Mouse (Mus musculus) forebrain, postnatal 0 days (tissue): Measurements from ENCODE around the gene Hsd11b2. TPM values are rescaled to one million over a fixed set of nuclear protein-coding genes. Genes with fewer than 3 reads are reported as not detected.

Experiments used
- ATAC-seq: fragments of 200-750 bp; cut with Nextera tagmentation; 2 replicates; pipeline ENCODE4 v1.8.0; 2017; ENCODE audit warnings: mild to moderate bottlenecking, moderate library complexity
- DNase-seq: peaks from one replicate; pipeline ENCODE4 v3.0.0-alpha.2; 2015
- H3K27ac ChIP-seq: fragments of 300-500 bp; sonication (generic); 2 replicates; pipeline ENCODE4 v1.5.1; 2014; ENCODE audit warnings: low read depth, mild to moderate bottlenecking, antibody characterized with exemption, low read length, moderate library complexity, mixed read lengths
- H3K27me3 ChIP-seq: fragments of 300-500 bp; sonication (generic); 2 replicates; pipeline ENCODE4 v1.6.1; 2014; ENCODE audit warnings: mild to moderate bottlenecking, low read length, mixed read lengths; ENCODE audit not compliant: insufficient read depth
- H3K36me3 ChIP-seq: fragments of 300-500 bp; sonication (generic); 2 replicates; pipeline ENCODE4 v1.6.1; 2014; ENCODE audit warnings: mild to moderate bottlenecking, moderate library complexity; ENCODE audit not compliant: insufficient read depth
- H3K4me1 ChIP-seq: fragments of 300-500 bp; sonication (generic); 2 replicates; pipeline ENCODE4 v1.6.1; 2014; ENCODE audit warnings: antibody characterized with exemption; ENCODE audit not compliant: insufficient read depth
- H3K4me2 ChIP-seq: fragments of 300-500 bp; sonication (generic); 2 replicates; pipeline ENCODE4 v1.6.1; 2014; ENCODE audit warnings: low read depth, mild to moderate bottlenecking, moderate library complexity
- H3K4me3 ChIP-seq: fragments of 300-500 bp; sonication (generic); 2 replicates; pipeline ENCODE4 v1.5.1; 2014; ENCODE audit warnings: low read depth, low read length, mixed read lengths
- H3K9ac ChIP-seq: fragments of 300-500 bp; sonication (generic); 2 replicates; pipeline ENCODE4 v1.6.1; 2014; ENCODE audit warnings: mild to moderate bottlenecking
- H3K9me3 ChIP-seq: fragments of 300-500 bp; sonication (generic); 2 replicates; pipeline ENCODE4 v1.6.1; 2016; ENCODE audit warnings: low read length
- CTCF ChIP-seq: sonication (generic); IDR thresholded peaks from 2 replicates; pipeline ENCODE4 v1.5.1; 2016; ENCODE audit warnings: antibody characterized with exemption, control low read depth, low read depth
- WGBS: fragments of 180-500 bp; shearing (Covaris S2); extraction: QIAGEN DNeasy Blood & Tissue Kit; methylation state at CpG from one replicate; pipeline ENCODE4 v1.1.7; 2014; 5-methylcytosine and 5-hydroxymethylcytosine counted together
- polyA plus RNA-seq: library from polyadenylated mRNA; unstranded; fragments of >200 nt; fragmentation: Nextera tagmentation; extraction: Ambion mirVana; gene quantifications from 2 replicates; pipeline ENCODE4 v1.2.1, GENCODE M21; 2015
- total RNA-seq: library from RNA; depleted of rRNA; stranded (reverse); fragments of >200 nt; gene quantifications from 2 replicates; pipeline ENCODE4 v1.2.3, GENCODE M21; 2014

Gene Hsd11b2
- total and polyA plus RNA-seq, 2 experiments from 2014 or later = 0.52 to 2.6 TPM

DNA sequence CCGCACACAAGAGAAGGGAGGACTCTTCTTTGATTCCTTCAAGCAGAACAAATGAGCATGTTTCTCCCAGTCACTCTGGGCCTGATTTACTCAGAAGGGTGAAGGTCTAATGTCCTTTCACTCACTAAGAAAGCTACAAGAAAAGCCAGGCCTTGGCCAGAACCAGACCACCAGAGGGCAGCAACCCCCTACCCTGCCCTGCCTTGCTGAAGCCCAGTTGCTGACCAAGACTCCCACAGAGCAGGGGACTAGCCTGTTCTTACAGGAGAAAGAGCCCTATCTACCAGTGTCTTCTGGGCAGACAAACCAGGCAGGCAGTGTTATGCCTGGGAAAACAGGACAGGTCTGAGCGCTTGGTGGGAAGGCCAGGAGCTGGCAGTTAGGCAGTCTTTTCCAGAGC, 34.2 kb upstream of the Hsd11b2 start:
- 28% methylated on average over 2 of the region's 2 CpGs for WGBS
- ATAC-seq = 0 out of 2 replicates have a peak, but pooled peaks have one; percentile 23
- H3K36me3 ChIP-seq = 0 out of 2 replicates have a peak, but pooled peaks cover 3% of the 10 kb centered on the region
- H3K4me2 ChIP-seq = no peak overlapping the region
- no peak overlapping the region for H3K9ac ChIP-seq
- TF ChIP-seq CTCF = peak; percentile 62
- no peaks in the 10 kb centered on the region for H3K4me1 ChIP-seq
- no peak overlapping the region for H3K4me3 ChIP-seq
- DNase-seq = no peak
- no peak overlapping the region for H3K27ac ChIP-seq
- H3K27me3 ChIP-seq = no peaks in the 10 kb centered on the region
- H3K9me3 ChIP-seq = no peaks in the 10 kb centered on the region

DNA sequence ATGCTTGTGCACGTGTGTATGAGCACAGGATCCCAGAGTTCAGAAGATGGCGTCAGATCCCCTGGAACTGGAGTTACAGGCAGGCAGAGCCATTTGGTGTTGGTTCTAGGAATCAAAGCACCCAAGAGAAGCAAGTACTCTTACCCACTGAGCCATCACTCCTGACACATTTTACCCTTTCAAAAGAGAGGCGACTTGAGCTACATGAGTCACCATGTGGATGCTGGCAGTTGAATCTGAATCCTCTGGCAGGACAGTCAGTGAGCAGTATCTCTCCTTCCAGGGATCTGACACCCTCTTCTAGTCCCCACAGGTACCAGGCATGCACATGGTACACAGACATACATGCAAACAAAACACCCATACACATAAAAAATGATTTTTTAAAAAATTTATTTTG, 30.5 kb upstream of the Hsd11b2 start:
- DNase-seq = no peak
- H3K4me1 ChIP-seq = no peaks in the 10 kb centered on the region
- no peak overlapping the region for H3K27ac ChIP-seq
- no peaks in the 10 kb centered on the region for H3K9me3 ChIP-seq
- no peak for TF ChIP-seq CTCF
- no peak overlapping the region for H3K9ac ChIP-seq
- no peaks in the 10 kb centered on the region for H3K27me3 ChIP-seq
- no peak overlapping the region for H3K4me3 ChIP-seq
- no peak for ATAC-seq
- WGBS = 79% methylated on average over 3 of the region's 3 CpGs
- no peak overlapping the region for H3K4me2 ChIP-seq
- H3K36me3 ChIP-seq = no peaks in the 10 kb centered on the region

DNA sequence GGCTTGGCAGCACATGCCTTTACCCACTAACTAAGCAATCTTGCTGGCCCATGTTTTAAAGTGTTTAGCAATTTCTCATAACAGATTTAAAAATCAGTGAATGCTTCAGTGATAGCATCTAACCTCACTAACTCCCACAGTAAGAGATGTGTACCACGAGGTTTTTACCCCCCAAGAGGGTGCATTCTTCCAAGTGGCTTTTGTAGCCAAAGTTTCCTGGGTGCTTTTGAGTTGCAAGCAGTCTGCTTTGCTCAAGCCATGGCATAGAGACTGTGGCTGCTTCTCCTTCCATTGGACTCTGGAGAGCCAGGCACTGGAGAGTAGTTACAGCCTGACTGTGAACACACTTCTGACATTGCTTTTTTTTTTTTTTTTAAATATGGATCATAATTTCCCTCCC, 29.3 kb upstream of the Hsd11b2 start:
- TF ChIP-seq CTCF = no peak
- H3K9me3 ChIP-seq = no peaks in the 10 kb centered on the region

DNA sequence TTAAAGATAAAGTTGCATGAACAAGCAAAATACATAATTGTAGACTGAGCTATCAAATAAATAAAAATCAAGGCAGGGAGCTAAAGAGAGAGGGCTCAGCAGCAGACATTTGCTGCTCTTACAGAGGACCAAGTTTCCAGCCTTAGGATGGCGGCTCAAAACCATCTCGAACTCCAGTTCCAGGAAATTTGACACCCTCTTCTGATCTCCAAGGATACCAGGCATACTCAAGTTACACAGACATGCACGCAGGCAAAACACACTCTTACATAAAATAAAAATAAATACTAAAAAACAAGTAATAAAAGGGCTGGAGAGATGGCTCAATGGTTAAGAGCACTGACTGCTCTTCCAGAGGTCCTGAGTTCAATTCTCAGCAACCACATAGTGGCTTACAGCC, 25.1 kb upstream of the Hsd11b2 start:
- Histone ChIP-seq H3K9ac (no peak overlapping the region), H3K36me3 (no peaks in the 10 kb centered on the region), H3K27ac (no peak overlapping the region), H3K9me3 (no peaks in the 10 kb centered on the region), H3K4me2 (no peak overlapping the region), H3K4me3 (no peak overlapping the region), H3K4me1 (peaks cover 16% of the 10 kb centered on the region), H3K27me3 (no peaks in the 10 kb centered on the region)
- TF ChIP-seq CTCF = no peak
- DNase-seq (no peak), ATAC-seq (no peak)
- WGBS = 56% methylated on average over 3 of the region's 3 CpGs

More for the DNA sequence above, 29.3 kb upstream of the Hsd11b2 start:
- DNase-seq (no peak), ATAC-seq (no peak)
- Histone ChIP-seq H3K36me3 (no peaks in the 10 kb centered on the region), H3K9ac (no peak overlapping the region), H3K4me1 (no peaks in the 10 kb centered on the region), H3K27me3 (no peaks in the 10 kb centered on the region), H3K4me2 (no peak overlapping the region), H3K27ac (no peak overlapping the region), H3K4me3 (no peak overlapping the region)
- WGBS = 45% methylated on average over 1 of the region's 1 CpGs

DNA sequence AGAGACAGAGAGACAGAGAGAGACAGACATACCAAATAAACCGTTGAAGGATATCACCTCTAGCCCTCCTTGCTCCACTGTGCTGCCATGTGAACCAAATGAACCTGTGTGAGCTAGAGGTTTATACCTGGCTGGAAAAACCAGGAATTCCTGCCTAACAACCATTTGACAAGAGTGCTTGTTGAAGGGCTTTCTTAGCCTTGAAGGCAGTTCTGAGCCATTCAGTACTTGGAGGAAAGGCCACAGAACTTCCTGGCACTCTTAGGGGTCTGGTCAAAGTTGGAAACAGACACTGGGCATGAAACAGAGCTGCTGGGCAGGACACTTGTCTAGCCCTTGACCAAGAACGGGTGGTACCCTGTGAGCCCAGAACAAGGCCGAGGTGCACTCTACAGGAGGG, 24.0 kb upstream of the Hsd11b2 start:
- TF ChIP-seq CTCF = no peak
- Histone ChIP-seq H3K4me1 (peaks cover 16% of the 10 kb centered on the region), H3K27ac (no peak overlapping the region), H3K4me2 (no peak overlapping the region), H3K9me3 (no peaks in the 10 kb centered on the region), H3K4me3 (no peak overlapping the region), H3K9ac (no peak overlapping the region), H3K36me3 (no peaks in the 10 kb centered on the region), H3K27me3 (no peaks in the 10 kb centered on the region)
- no peak for DNase-seq
- 84% methylated on average over 3 of the region's 3 CpGs for WGBS
- ATAC-seq = no peak

DNA sequence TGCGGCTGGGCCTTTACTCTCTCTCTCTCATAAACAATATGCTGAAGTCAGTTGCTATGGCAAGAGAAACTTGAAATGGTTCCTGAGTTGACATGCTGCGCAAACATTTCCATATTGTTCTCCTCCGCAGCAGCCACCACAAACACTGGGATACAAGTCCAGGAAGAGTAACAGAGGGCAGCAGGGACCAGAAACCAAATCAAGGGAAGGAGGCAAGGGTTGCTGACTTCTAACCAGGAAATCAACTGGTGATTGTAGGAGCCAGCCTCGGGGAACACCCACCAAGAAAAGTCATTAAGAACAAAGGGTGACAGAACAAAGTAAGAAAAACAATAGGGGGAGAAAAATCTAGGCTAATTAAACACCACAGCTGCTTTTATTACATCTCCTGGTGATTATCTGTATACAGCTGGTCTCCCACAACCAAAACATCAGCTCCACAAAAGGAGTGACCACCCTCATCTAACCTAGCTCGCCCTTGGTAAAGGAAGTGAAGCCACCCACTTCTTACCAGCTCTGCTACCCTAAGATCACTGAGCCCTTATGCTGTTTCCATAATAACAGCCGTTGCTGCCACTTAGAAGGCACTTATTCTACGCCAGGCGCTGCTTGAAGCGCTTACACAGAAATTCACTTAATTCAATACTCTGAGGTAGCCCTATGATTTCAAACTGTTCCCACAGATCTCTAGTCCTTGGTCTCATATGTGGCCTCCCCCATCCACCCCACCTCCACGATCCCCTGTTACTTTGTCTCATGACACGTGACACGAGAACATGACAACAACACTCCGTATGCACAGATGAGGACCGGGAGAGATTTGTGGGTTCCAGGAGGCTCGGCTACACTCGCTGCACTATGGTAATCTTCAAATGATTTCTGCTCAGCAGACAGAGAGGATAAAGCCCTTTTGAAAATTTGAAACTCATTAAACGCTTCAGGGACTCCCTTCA, 22.9 kb upstream of the Hsd11b2 start:
- Histone ChIP-seq H3K4me3 (peak overlapping the region; percentile 57), H3K36me3 (no peaks in the 10 kb centered on the region), H3K9ac (peak overlapping the region; percentile 76), H3K4me1 (peaks cover 16% of the 10 kb centered on the region), H3K27ac (no peak overlapping the region), H3K9me3 (no peaks in the 10 kb centered on the region), H3K4me2 (peak overlapping the region; percentile 98), H3K27me3 (no peaks in the 10 kb centered on the region)
- TF ChIP-seq CTCF = no peak
- WGBS = 18% methylated on average over 17 of the region's 17 CpGs
- DNase-seq (peak; percentile 19), ATAC-seq (peak; percentile 44)

DNA sequence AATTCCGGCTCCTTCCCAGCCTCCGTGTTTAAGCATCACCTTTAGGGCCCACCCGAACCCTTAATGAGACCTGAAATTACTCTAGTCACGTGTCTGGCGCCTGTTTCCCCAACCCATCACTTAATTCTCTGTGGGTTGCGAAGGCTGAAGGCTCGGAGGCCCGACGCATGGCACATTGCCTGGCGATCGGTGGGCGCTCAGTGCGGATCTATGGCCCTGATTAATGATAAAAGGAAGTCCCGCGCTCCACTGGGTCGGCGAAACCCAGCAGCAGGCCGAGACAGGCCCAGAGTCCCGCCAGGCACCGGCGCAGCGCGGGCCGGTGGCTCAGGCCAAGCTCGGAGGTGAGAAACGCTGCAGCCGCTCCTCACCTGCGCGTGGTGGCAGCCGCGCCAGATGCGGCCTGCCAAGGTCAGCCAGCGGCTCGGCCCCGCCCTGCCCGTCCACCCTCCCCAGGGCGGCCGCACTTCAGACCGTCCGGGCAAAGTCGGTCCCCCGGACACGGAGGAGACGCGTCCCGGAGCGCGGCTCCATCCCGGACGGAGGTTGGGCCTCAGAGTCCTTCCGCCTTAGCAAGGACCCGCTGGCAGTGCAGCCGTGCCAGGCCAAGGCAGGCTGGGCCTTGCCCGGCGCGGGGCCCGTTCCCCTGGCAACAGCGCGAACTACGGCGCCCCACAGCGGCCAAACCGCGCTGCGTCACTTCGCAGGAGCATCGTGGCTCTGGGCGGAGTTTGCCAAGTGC, 21.9 kb upstream of the Hsd11b2 start, which contains the start of gene Zdhhc1:
Gene Zdhhc1, minus strand, starts transcription at position 464 of the 742 bp plus-strand sequence.
- peak; percentile 90 for ATAC-seq
- Histone ChIP-seq H3K4me3 (peak within 1 kb of the TSS; percentile 57), H3K27ac (peak within 1 kb of the TSS; percentile 69), H3K27me3 (no peaks in the 10 kb centered on the region), H3K4me2 (peak within 1 kb of the TSS; percentile 98), H3K9ac (peak within 1 kb of the TSS; percentile 76), H3K4me1 (peaks cover 16% of the 10 kb centered on the region), H3K36me3 (no peaks in the 10 kb centered on the region), H3K9me3 (no peaks in the 10 kb centered on the region)
- DNase-seq = peak; percentile 89
- WGBS = under 1% methylated on average over 66 of the region's 68 CpGs
- peak; percentile 70 for TF ChIP-seq CTCF
